In genomic region chr1:37922536-37922935, GRCm38 (mm10) we compare ENCODE assay signal across 22 mouse cellular contexts. TPM values are rescaled to one million over a fixed set of nuclear protein-coding genes. Genes with fewer than 3 reads are reported as not detected.
DNase-seq lines count a peak whose midpoint lies in the region; ATAC-seq and TF ChIP-seq lines count a peak whose summit lies in the region.
"Had no signal": no experiment of that assay in that cellular context is flagged by ENCODE, and none has a peak within 500 bp of the region (broad histone marks: within the 10 kb centered on the region; RNA-seq: fewer than 3 reads in every experiment).

No protein-coding gene starts in this region.

- DNase-seq in heart, adult 18-20 months: peak; percentile 5 to 11
- no peak for DNase-seq in heart, embryonic 10.5 days (ENCODE audit: low spot score)
- DNase-seq in lung, embryonic 14.5 days: peak; percentile 8
- DNase-seq in lung, postnatal 25 days (ENCODE audit: low spot score): no peak
- DNase-seq in cerebellum, adult 11 months: peak; percentile 11
- DNase-seq in cerebellum, postnatal 25 days: peak; percentile 46 to 59
- DNase-seq in yolk sac, embryonic 10.5 days (ENCODE audit: low spot score): no peak
- DNase-seq in left cerebral cortex, postnatal 10 days (ENCODE audit: extremely low spot score in 1 of 2, low spot score in 2 of 2): no peak
- DNase-seq: adrenal gland, adult 2 months; midbrain, embryonic 14.5 days; thymus, postnatal 14 days had no signal

- no peak overlapping the region for H3K27ac ChIP-seq in heart, embryonic 10.5 days
- no peak overlapping the region for H3K27ac ChIP-seq in lung, embryonic 14.5 days (ENCODE audit: low read depth)
- H3K27ac ChIP-seq: embryonic facial prominence, embryonic 15.5 days; forebrain, embryonic 12.5 days; hindbrain, embryonic 12.5 days; lung, embryonic 15.5 days had no signal

- intact Hi-C loops in left cerebral cortex, postnatal 10 days (cut with DNase I): loop anchor here (10.0 kb wide), 1 partner anchor 52 kb away; no protein-coding TSS in a partner anchor

- H3K4me3 ChIP-seq in heart, embryonic 10.5 days: no peak overlapping the region
- H3K4me3 ChIP-seq in lung, embryonic 14.5 days (ENCODE audit: low read depth, low read length): no peak overlapping the region
- H3K4me3 ChIP-seq: embryonic facial prominence, embryonic 15.5 days; forebrain, embryonic 12.5 days; hindbrain, embryonic 12.5 days; lung, embryonic 15.5 days had no signal

- 52% methylated on average over 8 of the region's 8 CpGs for WGBS in heart, embryonic 10.5 days
- WGBS in lung, embryonic 14.5 days: 53% methylated on average over 8 of the region's 8 CpGs

- H3K9ac ChIP-seq in lung, embryonic 14.5 days: no peak overlapping the region
- H3K9ac ChIP-seq: embryonic facial prominence, embryonic 15.5 days; forebrain, embryonic 12.5 days; hindbrain, embryonic 12.5 days; lung, embryonic 15.5 days had no signal

- H3K4me1 ChIP-seq in heart, embryonic 10.5 days: peaks cover 3% of the 10 kb centered on the region; the same call in 1 of the 2 replicates
- no peaks in the 10 kb centered on the region for H3K4me1 ChIP-seq in lung, embryonic 14.5 days (ENCODE audit: insufficient read depth)
- H3K4me1 ChIP-seq: embryonic facial prominence, embryonic 15.5 days; hindbrain, embryonic 12.5 days; lung, embryonic 15.5 days had no signal

- TF ChIP-seq CTCF in lung, embryonic 14.5 days (IDR thresholded peaks at IDR 0.05; ENCODE audit: low read depth): no peak

- H3K36me3 ChIP-seq in heart, embryonic 10.5 days: no peaks in the 10 kb centered on the region
- no peaks in the 10 kb centered on the region for H3K36me3 ChIP-seq in lung, embryonic 14.5 days (ENCODE audit: insufficient read depth)
- H3K36me3 ChIP-seq: embryonic facial prominence, embryonic 15.5 days; forebrain, embryonic 12.5 days; hindbrain, embryonic 12.5 days; lung, embryonic 15.5 days had no signal

- no peaks in the 10 kb centered on the region for H3K9me3 ChIP-seq in heart, embryonic 10.5 days
- no peaks in the 10 kb centered on the region for H3K9me3 ChIP-seq in lung, embryonic 14.5 days (ENCODE audit: low read depth, low read length)
- H3K9me3 ChIP-seq: embryonic facial prominence, embryonic 15.5 days; forebrain, embryonic 12.5 days; hindbrain, embryonic 12.5 days; lung, embryonic 15.5 days had no signal

- H3K27me3 ChIP-seq in heart, embryonic 10.5 days (ENCODE audit: insufficient read depth, poor library complexity, severe bottlenecking): no peaks in the 10 kb centered on the region
- H3K27me3 ChIP-seq in lung, embryonic 14.5 days (ENCODE audit: insufficient read depth, low read length): no peaks in the 10 kb centered on the region
- H3K27me3 ChIP-seq: embryonic facial prominence, embryonic 15.5 days; forebrain, embryonic 12.5 days; hindbrain, embryonic 12.5 days; lung, embryonic 15.5 days had no signal

- no peak overlapping the region for H3K4me2 ChIP-seq in lung, embryonic 14.5 days
- H3K4me2 ChIP-seq: embryonic facial prominence, embryonic 15.5 days; forebrain, embryonic 12.5 days; hindbrain, embryonic 12.5 days; liver, embryonic 11.5 days; lung, embryonic 15.5 days had no signal

- no peak for ATAC-seq in lung, embryonic 14.5 days (ENCODE audit: insufficient read depth)
- ATAC-seq: intestine, postnatal 0 days had no signal

RNA-seq across cellular contexts. Expression of gene Lyg2, which starts 6.2 kb away (rescaled TPM):
- total RNA-seq in heart, adult 18-20 months (2021): not detected
- not detected in 2 replicates for polyA plus RNA-seq in heart, embryonic 10.5 days (2016; fragmentation: Nextera tagmentation; extraction: Ambion mirVana)
- not detected in 2 replicates for polyA plus RNA-seq in lung, embryonic 14.5 days (2014; fragmentation: Nextera tagmentation; extraction: Ambion mirVana)
- not detected for total RNA-seq in left cerebral cortex, postnatal 10 days (2021)
- total RNA-seq: adrenal gland, adult 2 months; gastrocnemius, postnatal 4 days; left cerebral cortex, postnatal 25 days; megakaryocyte progenitor cell, adult 5-6 weeks had no signal
- polyA plus RNA-seq: adrenal gland, adult 2 months; forebrain, embryonic 12.5 days; heart, embryonic 14.5 days; hindbrain, embryonic 12.5 days; intestine, postnatal 0 days; large intestine, adult 2 months; liver, embryonic 11.5 days; lung, embryonic 15.5 days; midbrain, embryonic 14.5 days had no signal

RNA-seq across cellular contexts. Expression of gene Mrpl30, which starts 32.3 kb away (rescaled TPM):
- total RNA-seq in heart, adult 18-20 months (2021): 100 to 1,000 TPM; 418 to 431 TPM
- 245 and 262 TPM in 2 replicates for polyA plus RNA-seq in heart, embryonic 10.5 days (2016; fragmentation: Nextera tagmentation; extraction: Ambion mirVana)
- polyA plus RNA-seq in lung, embryonic 14.5 days (2014; fragmentation: Nextera tagmentation; extraction: Ambion mirVana): 247 and 261 TPM in 2 replicates
- 100 to 1,000 TPM; 160 to 165 TPM for total RNA-seq in left cerebral cortex, postnatal 10 days (2021)

RNA-seq across cellular contexts. Expression of gene Mitd1, which starts 32.3 kb away (rescaled TPM):
- total RNA-seq in heart, adult 18-20 months (2021): 1 to 10 TPM; 3.6 to 4.3 TPM
- polyA plus RNA-seq in heart, embryonic 10.5 days (2016; fragmentation: Nextera tagmentation; extraction: Ambion mirVana): 11.8 and 19.7 TPM in 2 replicates
- 24.2 and 26.4 TPM in 2 replicates for polyA plus RNA-seq in lung, embryonic 14.5 days (2014; fragmentation: Nextera tagmentation; extraction: Ambion mirVana)
- 1 to 10 TPM; 8.3 to 9.2 TPM for total RNA-seq in left cerebral cortex, postnatal 10 days (2021)

RNA-seq across cellular contexts. Expression of gene Lyg1, which starts 35.0 kb away (rescaled TPM):
- not detected for total RNA-seq in heart, adult 18-20 months (2021)
- not detected in 2 replicates for polyA plus RNA-seq in heart, embryonic 10.5 days (2016; fragmentation: Nextera tagmentation; extraction: Ambion mirVana)
- not detected in 2 replicates for polyA plus RNA-seq in lung, embryonic 14.5 days (2014; fragmentation: Nextera tagmentation; extraction: Ambion mirVana)
- total RNA-seq in left cerebral cortex, postnatal 10 days (2021): not detected
- total RNA-seq: adrenal gland, adult 2 months; gastrocnemius, postnatal 4 days; left cerebral cortex, postnatal 25 days; megakaryocyte progenitor cell, adult 5-6 weeks had no signal
- polyA plus RNA-seq: adrenal gland, adult 2 months; embryonic facial prominence, embryonic 15.5 days; forebrain, embryonic 12.5 days; heart, embryonic 14.5 days; hindbrain, embryonic 12.5 days; intestine, postnatal 0 days; large intestine, adult 2 months; liver, embryonic 11.5 days; lung, embryonic 15.5 days; midbrain, embryonic 14.5 days had no signal

RNA-seq across cellular contexts. Expression of gene Lipt1, which starts 51.0 kb away (rescaled TPM):
- total RNA-seq in heart, adult 18-20 months (2021): 10 to 100 TPM; 13.6 to 13.7 TPM
- 8.2 and 8.7 TPM in 2 replicates for polyA plus RNA-seq in heart, embryonic 10.5 days (2016; fragmentation: Nextera tagmentation; extraction: Ambion mirVana)
- polyA plus RNA-seq in lung, embryonic 14.5 days (2014; fragmentation: Nextera tagmentation; extraction: Ambion mirVana): 7.2 and 9.4 TPM in 2 replicates
- total RNA-seq in left cerebral cortex, postnatal 10 days (2021): 1 to 10 TPM; 8.8 to 9.7 TPM

Comparison
In these comparisons a context has a peak if more than half of its experiments do, and no peak if none do; other contexts are left out.
1. DNase-seq: peak in heart, adult 18-20 months (2 of 2), lung, embryonic 14.5 days (single experiment), cerebellum, adult 11 months (single experiment) and cerebellum, postnatal 25 days (2 of 2); none in heart, embryonic 10.5 days (single experiment), lung, postnatal 25 days (single experiment), yolk sac, embryonic 10.5 days (single experiment) and left cerebral cortex, postnatal 10 days (0 of 2).